Mouse (Mus musculus) brain, embryonic 14.5 days (tissue): ENCODE results near the gene Sp9.

Experiments used
- CTCF ChIP-seq: fragments of 200-500 bp; IDR thresholded peaks from 2 replicates; pipeline ENCODE4 v1.5.1; 2012; ENCODE audit warnings: inconsistent platforms, mild to moderate bottlenecking, moderate library complexity, borderline replicate concordance; ENCODE audit not compliant: insufficient read depth, insufficient read length; ENCODE audit errors: extremely low read depth
- POLR2A ChIP-seq: fragments of 200-500 bp; IDR thresholded peaks from 2 replicates; pipeline ENCODE4 v1.6.1; 2012; ENCODE audit warnings: mild to moderate bottlenecking, inconsistent platforms, borderline replicate concordance; ENCODE audit not compliant: poor library complexity, insufficient read depth, insufficient read length, severe bottlenecking; ENCODE audit errors: extremely low read depth

DNA sequence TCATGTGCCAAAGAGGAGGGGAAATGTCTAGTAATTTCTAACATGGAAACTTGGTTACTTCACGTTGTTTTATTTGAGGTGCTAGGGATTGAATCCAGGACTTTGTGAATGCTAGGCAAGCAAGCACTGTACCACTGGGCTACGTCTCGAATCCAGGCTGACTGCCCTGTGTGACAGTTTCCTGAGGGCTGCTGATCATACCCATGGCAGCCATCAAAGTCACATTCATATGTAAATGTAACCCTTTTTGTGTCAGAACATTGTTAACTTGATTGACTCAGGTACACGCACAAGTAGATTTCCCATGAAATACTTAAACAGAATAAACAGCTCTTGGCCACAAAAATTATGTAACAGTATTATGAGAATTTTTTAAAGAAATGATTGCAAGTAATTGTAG is 23.0 kb upstream of the Sp9 start:
- TF ChIP-seq CTCF (no peak), POLR2A (no peak)
